Mouse (Mus musculus) heart, embryonic 16.5 days (tissue): ENCODE data around the gene Syt13. TPM values are rescaled to one million over a fixed set of nuclear protein-coding genes. Genes with fewer than 3 reads are reported as not detected.

Experiments used
- ATAC-seq: fragments of 200-750 bp; cut with Nextera tagmentation; replicated peaks from 2 replicates; pipeline ENCODE4 v1.8.0; 2017; ENCODE audit warnings: moderate number of reproducible peaks; ENCODE audit not compliant: insufficient read depth, low FRiP score; ENCODE audit errors: extremely low read depth
- H3K27ac ChIP-seq: fragments of 300-500 bp; sonication (generic); 2 replicates; pipeline ENCODE4 v1.5.1; 2014; ENCODE audit warnings: mild to moderate bottlenecking, low read length, control low read depth, moderate library complexity
- H3K27me3 ChIP-seq: fragments of 300-500 bp; sonication (generic); 2 replicates; pipeline ENCODE4 v1.6.1; 2014; ENCODE audit warnings: low read length, mixed read lengths; ENCODE audit not compliant: control insufficient read depth, insufficient read depth
- H3K36me3 ChIP-seq: fragments of 300-500 bp; sonication (generic); 2 replicates; pipeline ENCODE4 v1.6.1; 2014; ENCODE audit not compliant: control insufficient read depth, insufficient read depth
- H3K4me1 ChIP-seq: fragments of 300-500 bp; sonication (generic); 2 replicates; pipeline ENCODE4 v1.6.1; 2014; ENCODE audit warnings: low read length, mixed read lengths; ENCODE audit not compliant: control insufficient read depth, insufficient read depth
- H3K4me2 ChIP-seq: fragments of 300-500 bp; sonication (generic); 2 replicates; pipeline ENCODE4 v1.6.1; 2014; ENCODE audit warnings: low read depth, mild to moderate bottlenecking, control low read depth, low read length
- H3K4me3 ChIP-seq: fragments of 300-500 bp; sonication (generic); 2 replicates; pipeline ENCODE4 v1.5.1; 2014; ENCODE audit warnings: mild to moderate bottlenecking, control low read depth, low read length
- H3K9ac ChIP-seq: fragments of 300-500 bp; sonication (generic); 2 replicates; pipeline ENCODE4 v1.6.1; 2014; ENCODE audit warnings: low read length, control low read depth
- H3K9me3 ChIP-seq: fragments of 300-500 bp; sonication (generic); replicated peaks from 2 replicates; pipeline ENCODE4 v1.6.1; 2016; ENCODE audit warnings: low read length; ENCODE audit not compliant: control insufficient read depth
- WGBS: fragments of 180-500 bp; shearing (Covaris S2); extraction: QIAGEN DNeasy Blood & Tissue Kit; methylation state at CpG from one replicate; pipeline ENCODE4 v1.1.7; 2014; 5-methylcytosine and 5-hydroxymethylcytosine counted together
- polyA plus RNA-seq: library from polyadenylated mRNA; unstranded; fragments of >200 nt; fragmentation: Nextera tagmentation; extraction: Ambion mirVana; gene quantifications from 2 replicates; pipeline ENCODE4 v1.2.1, GENCODE M21; 2015

Syt13 gene
- polyA plus RNA-seq, 1 experiment from 2014 or later, result 2.7 TPM

DNA sequence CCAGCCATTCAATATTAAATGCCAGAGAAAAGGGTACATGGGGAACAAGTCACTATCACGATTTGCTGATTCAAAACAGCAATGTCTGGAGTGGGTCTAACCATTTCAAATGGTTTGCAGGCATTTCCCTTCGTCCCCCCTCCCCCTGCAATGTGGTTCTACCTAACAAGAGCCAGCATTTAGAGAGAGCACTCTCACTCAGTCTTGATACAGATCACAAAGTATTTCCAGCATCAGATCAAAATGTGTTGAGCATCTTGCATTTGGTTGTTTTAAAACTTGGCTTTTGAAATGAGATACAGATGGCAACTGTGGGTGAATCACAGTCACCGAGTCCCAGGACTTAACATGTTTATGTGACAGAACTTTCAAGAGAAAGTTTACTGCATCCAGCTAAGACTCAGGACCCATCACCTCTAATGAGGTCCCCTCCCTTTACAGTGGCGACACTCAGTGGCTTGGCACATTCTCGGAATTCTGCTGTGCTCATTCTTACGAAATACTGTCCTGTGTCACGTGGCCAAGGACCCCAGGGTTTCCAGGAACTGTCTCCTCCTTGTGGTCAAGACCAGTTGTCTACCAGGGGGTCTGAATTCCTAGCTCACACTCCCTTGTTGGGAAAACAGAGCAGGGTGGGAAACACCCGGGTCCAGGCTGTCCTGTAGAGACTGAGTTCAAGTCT is 67.8 kb downstream of the Syt13 start:
- no peak overlapping the region for H3K4me2 ChIP-seq
- 52% methylated on average over 8 of the region's 8 CpGs for WGBS
- no peaks in the 10 kb centered on the region for H3K27me3 ChIP-seq
- no peak overlapping the region for H3K27ac ChIP-seq
- no peak overlapping the region for H3K4me3 ChIP-seq
- no peak for ATAC-seq
- no peak overlapping the region for H3K9ac ChIP-seq
- peaks cover 21% of the 10 kb centered on the region for H3K36me3 ChIP-seq
- H3K4me1 ChIP-seq, result peaks cover 9% of the 10 kb centered on the region
- no peaks in the 10 kb centered on the region for H3K9me3 ChIP-seq

DNA sequence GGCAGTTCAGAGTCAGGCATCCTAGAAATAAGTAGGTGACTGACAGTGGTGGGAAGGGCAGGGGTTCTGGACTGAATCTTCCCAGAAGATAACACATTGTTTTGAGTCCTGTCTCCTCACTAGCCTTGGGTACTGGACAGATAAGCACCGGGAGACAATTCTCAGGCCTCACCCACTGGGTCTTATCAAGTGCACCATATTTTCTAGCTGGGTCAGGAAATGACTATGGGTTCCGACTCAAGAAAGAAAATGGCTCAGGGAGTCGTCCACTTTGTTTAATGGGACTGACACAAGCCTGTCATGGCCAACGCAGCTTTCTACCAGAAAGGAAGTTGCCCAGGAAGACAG is 68.3 kb downstream of the Syt13 start:
- H3K4me3 ChIP-seq, result no peak overlapping the region
- H3K9me3 ChIP-seq, result no peaks in the 10 kb centered on the region
- peaks cover 14% of the 10 kb centered on the region for H3K4me1 ChIP-seq
- no peak for ATAC-seq
- no peak overlapping the region for H3K4me2 ChIP-seq
- no peaks in the 10 kb centered on the region for H3K27me3 ChIP-seq
- H3K9ac ChIP-seq, result no peak overlapping the region
- WGBS, result 60% methylated on average over 4 of the region's 4 CpGs
- H3K27ac ChIP-seq, result no peak overlapping the region
- peaks cover 21% of the 10 kb centered on the region for H3K36me3 ChIP-seq

DNA sequence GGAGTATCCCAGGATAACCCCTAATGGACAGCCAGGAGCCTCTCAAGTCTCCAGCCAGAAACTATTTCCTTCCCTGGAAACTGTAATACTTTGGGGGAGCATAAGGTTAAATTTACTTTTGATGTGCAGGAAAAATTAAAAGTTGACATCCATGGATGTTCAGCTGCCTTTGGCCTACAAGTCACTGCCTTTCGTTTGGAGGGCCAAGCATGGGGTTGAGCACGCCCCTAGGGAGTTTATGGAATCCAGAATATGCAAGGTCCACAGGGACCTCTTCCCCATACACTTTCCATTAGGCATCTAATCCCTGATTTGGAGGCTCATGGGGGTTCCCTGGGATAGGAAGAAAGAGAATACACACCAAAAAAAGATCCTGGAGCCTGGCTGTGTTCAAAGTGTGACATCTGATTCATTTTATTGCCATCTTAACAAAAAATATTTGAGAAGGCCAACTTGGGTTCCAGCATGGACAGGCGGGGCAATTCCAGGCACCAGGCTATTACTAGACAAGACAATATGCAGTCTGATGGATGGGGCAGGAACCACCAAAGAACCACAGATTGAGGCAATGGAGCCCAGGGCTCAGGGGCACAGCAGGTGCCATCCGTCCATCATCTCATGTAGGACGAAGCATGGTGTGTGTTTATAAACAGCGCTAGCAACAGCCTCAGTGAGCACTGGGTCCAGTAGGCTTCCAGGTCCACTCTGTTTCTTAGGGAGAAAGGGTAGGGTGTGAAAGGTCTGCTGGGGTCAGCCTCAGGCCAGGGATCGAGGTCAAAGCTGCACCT is 69.6 kb downstream of the Syt13 start:
- H3K36me3 ChIP-seq, result peaks cover 10% of the 10 kb centered on the region
- H3K4me3 ChIP-seq, result no peak overlapping the region
- no peak overlapping the region for H3K27ac ChIP-seq
- H3K4me2 ChIP-seq, result no peak overlapping the region
- H3K9ac ChIP-seq, result no peak overlapping the region
- WGBS, result 78% methylated on average over 7 of the region's 7 CpGs
- H3K9me3 ChIP-seq, result no peaks in the 10 kb centered on the region
- ATAC-seq, result no peak
- no peaks in the 10 kb centered on the region for H3K27me3 ChIP-seq
- H3K4me1 ChIP-seq, result peaks cover 24% of the 10 kb centered on the region

DNA sequence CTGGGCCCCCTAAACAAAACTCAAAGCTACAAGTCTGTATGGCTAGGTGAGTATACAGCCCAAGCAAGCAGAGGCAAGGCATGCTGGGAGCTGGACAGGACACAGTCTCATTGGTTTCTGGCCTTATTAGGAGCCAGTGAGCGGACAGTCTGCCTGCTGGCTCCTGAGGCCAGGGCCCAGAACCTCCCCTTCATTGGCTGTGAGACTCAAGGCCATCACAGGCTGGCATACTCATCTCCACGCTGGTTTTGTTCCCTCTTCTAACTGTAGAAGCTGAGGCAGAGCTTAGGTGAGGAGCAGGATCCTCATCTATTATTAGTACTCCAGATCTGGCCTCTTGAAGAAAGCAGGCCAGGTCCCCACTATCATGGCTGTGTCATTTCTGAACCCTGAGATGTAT is 70.3 kb downstream of the Syt13 start:
- no peak for ATAC-seq
- H3K4me2 ChIP-seq, result no peak overlapping the region
- no peaks in the 10 kb centered on the region for H3K27me3 ChIP-seq
- H3K4me1 ChIP-seq, result peaks cover 24% of the 10 kb centered on the region
- H3K36me3 ChIP-seq, result peaks cover 8% of the 10 kb centered on the region
- WGBS, result 87% methylated on average over 2 of the region's 2 CpGs
- H3K4me3 ChIP-seq, result no peak overlapping the region
- no peaks in the 10 kb centered on the region for H3K9me3 ChIP-seq
- no peak overlapping the region for H3K27ac ChIP-seq
- H3K9ac ChIP-seq, result no peak overlapping the region

DNA sequence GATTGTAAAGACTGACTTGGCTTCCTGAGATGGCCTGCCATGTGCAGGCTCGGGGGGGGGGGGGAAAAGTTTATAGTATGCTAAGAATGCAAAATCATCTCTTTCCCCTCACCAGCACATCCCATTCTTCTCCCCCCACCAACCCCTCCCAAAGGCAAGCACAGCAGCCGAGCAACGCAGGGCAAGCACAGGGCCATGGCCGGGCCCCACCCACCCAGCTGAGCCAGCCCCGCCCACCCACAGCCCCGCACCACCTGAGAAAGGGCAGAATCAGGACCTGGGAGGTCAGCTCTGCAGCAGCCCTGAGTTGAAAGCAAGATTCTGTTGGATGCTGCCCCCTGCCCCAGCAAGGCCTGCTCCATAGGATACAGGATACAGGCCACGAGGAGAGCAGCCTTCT is 70.7 kb downstream of the Syt13 start:
- peaks cover 8% of the 10 kb centered on the region for H3K36me3 ChIP-seq
- H3K9me3 ChIP-seq, result no peaks in the 10 kb centered on the region
- WGBS, result 56% methylated on average over 7 of the region's 7 CpGs
- no peak overlapping the region for H3K4me3 ChIP-seq
- H3K27me3 ChIP-seq, result no peaks in the 10 kb centered on the region
- no peak for ATAC-seq
- no peak overlapping the region for H3K27ac ChIP-seq
- peaks cover 24% of the 10 kb centered on the region for H3K4me1 ChIP-seq
- H3K9ac ChIP-seq, result no peak overlapping the region
- H3K4me2 ChIP-seq, result no peak overlapping the region

DNA sequence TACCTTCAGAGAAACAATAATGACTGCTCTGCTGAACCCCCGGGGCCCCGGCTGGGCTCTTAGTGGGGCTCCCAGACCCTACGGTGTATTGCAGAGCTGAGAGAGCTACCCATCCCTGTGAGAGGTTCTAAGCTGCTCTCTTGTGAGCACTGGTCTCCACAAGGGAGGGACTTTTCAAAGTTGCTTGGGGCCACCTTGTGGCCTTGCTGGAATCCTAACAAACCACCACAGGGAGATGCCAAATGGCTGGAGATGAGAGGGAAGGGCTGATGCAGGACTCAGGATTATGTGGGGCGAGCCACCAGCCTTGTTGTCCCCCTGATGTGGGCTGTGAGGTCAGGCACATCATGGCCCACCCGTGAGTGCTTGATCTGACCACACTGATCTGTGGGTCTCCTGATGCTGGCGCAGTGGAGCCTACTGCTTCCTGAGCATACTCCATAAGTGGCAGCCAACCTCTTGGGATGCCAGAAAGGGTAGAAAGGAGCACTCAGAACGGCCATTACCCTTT is 72.3 kb downstream of the Syt13 start:
- H3K4me3 ChIP-seq, result no peak overlapping the region
- no peak for ATAC-seq
- no peaks in the 10 kb centered on the region for H3K9me3 ChIP-seq
- H3K27ac ChIP-seq, result peak overlapping the region; percentile 90
- H3K4me2 ChIP-seq, result 0 out of 2 replicates have a peak overlapping the region, but pooled peaks have one; percentile 54
- H3K27me3 ChIP-seq, result no peaks in the 10 kb centered on the region
- WGBS, result 79% methylated on average over 7 of the region's 7 CpGs
- H3K9ac ChIP-seq, result peak overlapping the region; percentile 68; the same call in 1 of the 2 replicates
- H3K36me3 ChIP-seq, result peaks cover 14% of the 10 kb centered on the region
- peaks cover 24% of the 10 kb centered on the region for H3K4me1 ChIP-seq

DNA sequence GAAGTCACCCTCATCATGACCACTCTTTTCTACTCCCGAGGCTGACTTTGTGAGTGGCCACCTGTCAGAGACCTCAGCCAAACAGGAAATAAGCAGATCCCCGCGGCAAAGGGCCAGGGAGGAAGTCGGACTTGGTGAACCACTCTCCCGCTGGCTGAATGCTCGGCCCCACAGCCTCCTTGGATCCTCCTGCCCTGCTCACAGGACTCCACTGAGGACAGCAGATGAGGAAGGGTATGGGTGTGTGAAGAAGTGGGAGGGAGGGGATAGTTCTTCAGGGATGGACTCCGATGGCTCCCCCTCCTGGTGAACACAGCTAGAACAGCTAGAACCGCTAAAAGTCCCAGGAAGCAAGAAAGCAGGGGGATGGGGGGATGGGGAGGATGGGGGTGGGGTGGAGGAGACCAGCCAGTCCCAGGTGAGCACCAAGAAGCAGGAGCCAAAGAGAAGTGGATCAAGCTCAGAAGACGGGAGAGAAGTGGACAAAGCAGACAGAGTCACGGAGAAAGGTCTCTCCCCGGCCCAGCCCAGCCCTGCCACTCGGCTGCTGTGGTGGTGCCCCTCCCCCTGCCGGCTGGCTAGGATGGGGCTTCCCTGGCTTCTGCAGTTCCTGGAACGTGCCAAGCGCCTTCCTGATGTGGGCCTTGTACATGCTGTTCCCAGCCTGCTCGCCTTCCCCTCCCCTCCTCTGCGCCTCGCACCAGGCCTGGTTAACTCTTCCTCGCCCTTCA is 73.2 kb downstream of the Syt13 start:
- WGBS, result 12% methylated on average over 18 of the region's 19 CpGs
- peaks cover 24% of the 10 kb centered on the region for H3K4me1 ChIP-seq
- peak; percentile 95 for ATAC-seq

DNA sequence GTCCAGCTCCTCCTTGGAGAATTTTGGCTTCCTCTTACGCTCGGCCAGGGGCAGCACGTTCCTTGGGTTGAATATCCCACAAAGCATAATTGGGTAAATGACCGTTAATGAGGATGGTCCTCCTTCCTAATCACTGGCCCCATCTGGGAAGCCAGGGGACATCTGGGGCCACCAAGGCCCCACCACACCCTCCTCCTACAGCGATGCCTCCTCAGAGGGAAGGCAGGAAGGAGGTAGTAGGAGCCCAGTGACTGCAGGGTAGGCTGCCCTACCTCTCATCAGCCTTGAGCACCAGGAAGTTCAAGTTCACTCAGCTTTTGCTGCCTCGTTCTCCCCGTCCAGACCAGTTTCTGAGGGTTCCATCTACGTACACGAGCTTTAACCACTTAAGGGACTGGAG is 74.7 kb downstream of the Syt13 start:
- no peaks in the 10 kb centered on the region for H3K9me3 ChIP-seq
- H3K36me3 ChIP-seq, result peaks cover 24% of the 10 kb centered on the region
- WGBS, result 90% methylated on average over 9 of the region's 9 CpGs
- H3K9ac ChIP-seq, result no peak overlapping the region
- no peak overlapping the region for H3K27ac ChIP-seq
- no peak overlapping the region for H3K4me2 ChIP-seq
- H3K4me1 ChIP-seq, result peaks cover 24% of the 10 kb centered on the region
- ATAC-seq, result no peak
- H3K4me3 ChIP-seq, result no peak overlapping the region
- H3K27me3 ChIP-seq, result no peaks in the 10 kb centered on the region

More for the DNA sequence above, 73.2 kb downstream of the Syt13 start:
- Histone ChIP-seq H3K27ac (peak overlapping the region; percentile 90), H3K4me2 (peak overlapping the region; percentile 54), H3K27me3 (no peaks in the 10 kb centered on the region), H3K9me3 (no peaks in the 10 kb centered on the region), H3K4me3 (peak overlapping the region; percentile 32), H3K36me3 (peaks cover 23% of the 10 kb centered on the region), H3K9ac (peak overlapping the region; percentile 68)
